Mouse (Mus musculus) midbrain, embryonic 13.5 days (tissue): ENCODE measurements around the gene Mep1a. TPM values are rescaled to one million over a fixed set of nuclear protein-coding genes. Genes with fewer than 3 reads are reported as not detected.
"Not testable (repeated sequence)": the region's sequence is repeated elsewhere in the genome, so short reads cannot be mapped to it uniquely, and the experiment has no call there.

Experiments used
- ATAC-seq: fragments of 200-750 bp; cut with Nextera tagmentation; 2 replicates; pipeline ENCODE4 v1.8.0; 2017; ENCODE audit warnings: mild to moderate bottlenecking, moderate TSS enrichment, moderate library complexity
- H3K27ac ChIP-seq: fragments of 300-500 bp; sonication (generic); 2 replicates; pipeline ENCODE4 v1.5.1; 2015; ENCODE audit warnings: inconsistent platforms, mild to moderate bottlenecking, moderate library complexity
- H3K27me3 ChIP-seq: fragments of 300-500 bp; sonication (generic); 2 replicates; pipeline ENCODE4 v1.6.1; 2015; ENCODE audit warnings: mild to moderate bottlenecking, inconsistent platforms
- H3K36me3 ChIP-seq: fragments of 300-500 bp; sonication (generic); 2 replicates; pipeline ENCODE4 v1.6.1; 2015; ENCODE audit warnings: mild to moderate bottlenecking, inconsistent platforms
- H3K4me1 ChIP-seq: fragments of 300-500 bp; sonication (generic); replicated peaks from 2 replicates; pipeline ENCODE4 v1.6.1; 2015; ENCODE audit warnings: inconsistent platforms
- H3K4me2 ChIP-seq: fragments of 300-500 bp; sonication (generic); replicated peaks from 2 replicates; pipeline ENCODE4 v1.6.1; 2015; ENCODE audit warnings: moderate library complexity, mild to moderate bottlenecking, inconsistent platforms
- H3K4me3 ChIP-seq: fragments of 300-500 bp; sonication (generic); replicated peaks from 2 replicates; pipeline ENCODE4 v1.5.1; 2015; ENCODE audit warnings: mild to moderate bottlenecking, inconsistent platforms
- H3K9ac ChIP-seq: fragments of 300-500 bp; sonication (generic); replicated peaks from 2 replicates; pipeline ENCODE4 v1.6.1; 2015; ENCODE audit warnings: mild to moderate bottlenecking, inconsistent platforms
- H3K9me3 ChIP-seq: fragments of 300-500 bp; sonication (generic); 2 replicates; pipeline ENCODE4 v1.6.1; 2016; ENCODE audit warnings: mild to moderate bottlenecking, inconsistent platforms
- WGBS: fragments of 180-500 bp; shearing (Covaris S2); methylation state at CpG from one replicate; pipeline ENCODE4 v1.1.7; 2015; 5-methylcytosine and 5-hydroxymethylcytosine counted together
- polyA plus RNA-seq: library from polyadenylated mRNA; unstranded; fragments of >200 nt; fragmentation: Nextera tagmentation; extraction: Ambion mirVana; gene quantifications from 2 replicates; pipeline ENCODE4 v1.2.1, GENCODE M21; 2015

Mep1a gene
- polyA plus RNA-seq, 1 experiment from 2014 or later: 0.07 TPM

- Histone ChIP-seq H3K27ac (no peak overlapping the region), H3K4me2 (no peak overlapping the region), H3K4me3 (no peak overlapping the region), H3K27me3 (no peaks in the 10 kb centered on the region), H3K9ac (no peak overlapping the region), H3K36me3 (no peaks in the 10 kb centered on the region), H3K9me3 (peaks cover 7% of the 10 kb centered on the region; the same call in 1 of the 2 replicates), H3K4me1 (no peaks in the 10 kb centered on the region)
- no peak for ATAC-seq
- WGBS: 68% methylated on average over 4 of the region's 4 CpGs
Observed at GRCm38 (mm10) chr17:43510782-43511181, 8.2 kb upstream of the Mep1a start.

DNA sequence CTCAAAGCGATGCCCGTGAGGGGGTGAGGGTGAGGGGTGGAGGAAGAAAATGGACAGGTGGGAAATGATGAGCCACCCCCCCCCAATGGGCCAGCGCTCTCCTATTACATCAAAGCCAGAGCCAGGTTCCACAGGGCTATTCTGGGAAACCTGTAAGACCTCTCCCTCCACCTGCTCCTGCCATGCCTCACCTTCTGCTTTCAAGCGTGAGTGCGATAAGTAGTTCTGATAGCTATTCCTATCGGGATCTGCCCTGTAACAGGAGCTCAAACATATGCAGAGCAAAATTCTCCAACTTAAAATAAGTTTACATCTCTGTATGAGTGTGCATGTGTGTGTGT, 2.0 kb upstream of the Mep1a start:
- Histone ChIP-seq H3K9ac (no peak overlapping the region), H3K4me3 (no peak overlapping the region), H3K4me1 (no peaks in the 10 kb centered on the region), H3K27ac (no peak overlapping the region), H3K36me3 (no peaks in the 10 kb centered on the region), H3K4me2 (no peak overlapping the region), H3K27me3 (no peaks in the 10 kb centered on the region), H3K9me3 (no peaks in the 10 kb centered on the region)
- 92% methylated on average over 6 of the region's 6 CpGs for WGBS
- no peak for ATAC-seq

GRCm38 (mm10) chr17:43503861-43504593, 1.4 kb upstream of the Mep1a start:
- no peaks in the 10 kb centered on the region for H3K36me3 ChIP-seq
- H3K27me3 ChIP-seq: no peaks in the 10 kb centered on the region
- H3K9ac ChIP-seq: no peak overlapping the region
- no peaks in the 10 kb centered on the region for H3K4me1 ChIP-seq
- no peak overlapping the region for H3K27ac ChIP-seq
- H3K4me2 ChIP-seq: no peak overlapping the region
- no peak for ATAC-seq
- no peak overlapping the region for H3K4me3 ChIP-seq
- H3K9me3 ChIP-seq: no peaks in the 10 kb centered on the region
- 83% methylated on average over 4 of the region's 4 CpGs for WGBS

DNA sequence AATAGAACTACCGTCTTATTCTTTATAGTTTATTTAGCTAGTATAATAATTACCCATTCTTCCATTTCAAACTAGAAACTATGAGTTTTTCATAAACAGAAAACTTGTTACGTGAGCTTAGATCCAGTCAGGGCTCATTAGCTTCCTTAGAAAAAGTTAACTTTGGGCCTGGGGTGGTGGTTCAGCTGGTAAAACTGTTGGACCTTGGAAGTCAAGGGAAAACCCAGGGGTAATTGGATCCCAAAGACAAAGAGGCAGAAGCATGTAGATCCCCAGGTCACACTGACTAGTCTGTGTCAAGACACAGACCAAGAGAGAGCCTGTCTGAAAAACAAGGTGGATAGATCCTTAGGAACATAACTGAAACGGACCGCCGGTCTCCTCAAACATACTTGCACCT, 981 bp downstream of the Mep1a start:
- no peak overlapping the region for H3K27ac ChIP-seq
- H3K4me2 ChIP-seq: no peak overlapping the region
- no peak overlapping the region for H3K9ac ChIP-seq
- H3K27me3 ChIP-seq: no peaks in the 10 kb centered on the region
- WGBS: 94% methylated on average over 5 of the region's 5 CpGs
- H3K4me1 ChIP-seq: no peaks in the 10 kb centered on the region
- H3K36me3 ChIP-seq: no peaks in the 10 kb centered on the region
- no peak for ATAC-seq
- H3K4me3 ChIP-seq: no peak overlapping the region
- no peaks in the 10 kb centered on the region for H3K9me3 ChIP-seq

- no peak overlapping the region for H3K4me3 ChIP-seq
- 84% methylated on average over 3 of the region's 3 CpGs for WGBS
- H3K9ac ChIP-seq: no peak overlapping the region
- no peak overlapping the region for H3K4me2 ChIP-seq
- ATAC-seq: no peak
- H3K27me3 ChIP-seq: no peaks in the 10 kb centered on the region
- H3K36me3 ChIP-seq: no peaks in the 10 kb centered on the region
- no peak overlapping the region for H3K27ac ChIP-seq
- no peaks in the 10 kb centered on the region for H3K9me3 ChIP-seq
- no peaks in the 10 kb centered on the region for H3K4me1 ChIP-seq
Observed at GRCm38 (mm10) chr17:43501223-43501622, 1.4 kb downstream of the Mep1a start.

- no peak overlapping the region for H3K9ac ChIP-seq
- no peaks in the 10 kb centered on the region for H3K36me3 ChIP-seq
- no peak for ATAC-seq
- no peak overlapping the region for H3K4me3 ChIP-seq
- no peaks in the 10 kb centered on the region for H3K4me1 ChIP-seq
- WGBS: 74% methylated on average over 1 of the region's 1 CpGs
- no peaks in the 10 kb centered on the region for H3K9me3 ChIP-seq
- H3K4me2 ChIP-seq: no peak overlapping the region
- H3K27me3 ChIP-seq: no peaks in the 10 kb centered on the region
- no peak overlapping the region for H3K27ac ChIP-seq
Observed at GRCm38 (mm10) chr17:43500513-43500912, 2.1 kb downstream of the Mep1a start.

- Histone ChIP-seq H3K9me3 (no peaks in the 10 kb centered on the region), H3K4me3 (no peak overlapping the region), H3K27ac (no peak overlapping the region), H3K4me2 (no peak overlapping the region), H3K4me1 (no peaks in the 10 kb centered on the region), H3K36me3 (no peaks in the 10 kb centered on the region), H3K27me3 (no peaks in the 10 kb centered on the region), H3K9ac (no peak overlapping the region)
- ATAC-seq: no peak
- 85% methylated on average over 4 of the region's 4 CpGs for WGBS
Observed at GRCm38 (mm10) chr17:43497521-43497920, 5.1 kb downstream of the Mep1a start.

- 86% methylated on average over 5 of the region's 5 CpGs for WGBS
- no peaks in the 10 kb centered on the region for H3K27me3 ChIP-seq
- no peak for ATAC-seq
Observed at GRCm38 (mm10) chr17:43495502-43495901, 7.1 kb downstream of the Mep1a start.

DNA sequence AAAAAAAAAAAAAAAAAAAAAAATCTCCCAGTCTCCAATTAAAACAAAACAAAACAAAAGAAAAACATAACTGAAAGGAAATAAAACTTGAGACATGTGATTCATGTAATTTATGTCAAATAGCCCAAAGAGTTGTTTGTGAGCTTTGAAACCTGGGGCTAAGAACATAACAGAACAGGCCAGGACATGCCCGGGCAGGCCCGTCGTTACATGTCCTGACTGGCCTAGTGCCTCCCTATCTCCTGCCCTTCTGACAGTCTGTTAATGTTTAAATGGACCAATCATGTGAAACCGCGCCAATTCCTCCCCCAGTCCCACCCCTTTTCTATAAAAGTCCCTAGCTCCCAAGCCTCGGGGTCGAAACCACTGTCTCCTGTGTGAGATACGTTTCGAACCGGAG, 12.2 kb downstream of the Mep1a start:
- not testable (repeated sequence) for H3K9ac ChIP-seq, H3K27ac ChIP-seq, H3K4me2 ChIP-seq, H3K36me3 ChIP-seq, H3K9me3 ChIP-seq, H3K27me3 ChIP-seq, H3K4me1 ChIP-seq, ATAC-seq, H3K4me3 ChIP-seq
- WGBS: 95% methylated on average over 8 of the region's 10 CpGs

More at GRCm38 (mm10) chr17:43495502-43495901, 7.1 kb downstream of the Mep1a start:
- Histone ChIP-seq H3K4me1 (no peaks in the 10 kb centered on the region), H3K4me3 (no peak overlapping the region), H3K27ac (no peak overlapping the region), H3K36me3 (no peaks in the 10 kb centered on the region), H3K4me2 (no peak overlapping the region), H3K9ac (no peak overlapping the region), H3K9me3 (no peaks in the 10 kb centered on the region)

- no peak overlapping the region for H3K4me2 ChIP-seq
- ATAC-seq: no peak
- WGBS: 95% methylated on average over 2 of the region's 2 CpGs
- no peak overlapping the region for H3K27ac ChIP-seq
- no peaks in the 10 kb centered on the region for H3K27me3 ChIP-seq
- no peak overlapping the region for H3K9ac ChIP-seq
- H3K4me3 ChIP-seq: no peak overlapping the region
- H3K36me3 ChIP-seq: no peaks in the 10 kb centered on the region
- no peaks in the 10 kb centered on the region for H3K4me1 ChIP-seq
- no peaks in the 10 kb centered on the region for H3K9me3 ChIP-seq
Observed at GRCm38 (mm10) chr17:43488439-43489151, 14.0 kb downstream of the Mep1a start.

DNA sequence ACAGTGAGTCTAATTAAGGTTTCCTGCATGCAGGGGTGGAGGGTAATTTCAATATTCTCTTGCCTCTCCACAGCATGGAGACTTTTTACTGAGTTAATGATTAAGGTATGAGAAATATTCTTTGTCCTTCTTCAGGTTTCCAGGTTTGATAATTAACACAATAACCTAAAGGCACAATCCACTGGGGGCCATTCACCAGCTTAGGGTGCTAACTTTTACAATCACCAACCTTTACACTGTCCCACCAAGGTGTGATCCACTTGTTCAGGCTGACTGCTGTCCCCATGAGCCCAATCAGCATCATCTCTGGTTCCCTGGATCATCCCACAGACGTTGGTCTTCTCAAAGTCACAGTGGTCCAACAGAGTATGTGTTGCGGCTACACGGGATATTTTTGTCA, 16.6 kb downstream of the Mep1a start:
- H3K27me3 ChIP-seq: no peaks in the 10 kb centered on the region
- H3K9ac ChIP-seq: no peak overlapping the region
- H3K4me3 ChIP-seq: no peak overlapping the region
- no peaks in the 10 kb centered on the region for H3K4me1 ChIP-seq
- H3K27ac ChIP-seq: no peak overlapping the region
- no peaks in the 10 kb centered on the region for H3K36me3 ChIP-seq
- H3K4me2 ChIP-seq: no peak overlapping the region
- no peak for ATAC-seq
- no peaks in the 10 kb centered on the region for H3K9me3 ChIP-seq
- WGBS: 88% methylated on average over 3 of the region's 3 CpGs

DNA sequence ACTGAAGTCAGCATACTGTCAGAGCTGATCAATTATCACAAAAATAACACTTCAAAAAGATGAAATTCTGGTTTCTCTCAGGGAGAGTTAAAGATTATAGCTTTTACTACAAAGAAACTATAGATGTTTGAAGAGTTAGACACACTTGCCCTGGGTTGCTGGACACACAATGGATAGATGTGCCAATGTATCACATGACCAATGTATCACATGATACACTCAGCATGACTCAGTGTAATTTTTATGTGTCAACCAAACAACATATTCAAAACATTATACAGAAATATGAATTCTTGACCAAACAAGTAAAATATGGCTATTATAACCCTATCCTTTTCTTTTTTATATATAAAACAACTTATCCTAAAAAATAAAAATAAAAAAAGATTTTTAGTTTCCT, 25.0 kb downstream of the Mep1a start:
- H3K4me1 ChIP-seq: no peaks in the 10 kb centered on the region
- no peak overlapping the region for H3K9ac ChIP-seq
- H3K9me3 ChIP-seq: no peaks in the 10 kb centered on the region
- no peak for ATAC-seq
- H3K36me3 ChIP-seq: no peaks in the 10 kb centered on the region
- no peak overlapping the region for H3K27ac ChIP-seq
- H3K4me2 ChIP-seq: no peak overlapping the region
- no peaks in the 10 kb centered on the region for H3K27me3 ChIP-seq
- no peak overlapping the region for H3K4me3 ChIP-seq

DNA sequence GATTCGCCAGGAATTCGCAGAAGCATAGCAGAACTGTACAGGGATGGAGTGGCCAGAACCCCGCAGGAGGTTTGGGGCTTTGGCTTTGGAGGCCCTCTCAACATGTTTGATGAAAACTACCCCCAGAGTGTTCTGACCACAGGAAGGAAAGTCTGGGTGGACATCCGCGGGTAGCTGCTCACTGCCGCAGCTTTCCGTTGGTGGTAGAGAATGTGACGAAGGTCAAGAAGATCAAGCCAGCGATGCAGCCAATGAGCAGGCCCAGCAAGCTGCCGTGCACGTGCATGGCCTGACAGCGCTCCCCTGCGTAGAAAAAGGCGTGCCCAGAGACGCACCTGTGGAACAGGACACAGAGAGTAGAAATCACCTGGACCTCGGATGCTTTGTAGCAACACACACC, 27.8 kb downstream of the Mep1a start:
- H3K9ac ChIP-seq: no peak overlapping the region
- H3K4me3 ChIP-seq: no peak overlapping the region
- H3K27me3 ChIP-seq: no peaks in the 10 kb centered on the region
- H3K27ac ChIP-seq: no peak overlapping the region
- H3K9me3 ChIP-seq: no peaks in the 10 kb centered on the region
- no peak for ATAC-seq
- no peak overlapping the region for H3K4me2 ChIP-seq
- no peaks in the 10 kb centered on the region for H3K36me3 ChIP-seq
- WGBS: 92% methylated on average over 16 of the region's 16 CpGs
- H3K4me1 ChIP-seq: no peaks in the 10 kb centered on the region
